Mouse (Mus musculus) mammary gland, adult 2 months (tissue): ENCODE measurements around the gene Ndufaf7. TPM values are rescaled to one million over a fixed set of nuclear protein-coding genes. Genes with fewer than 3 reads are reported as not detected.

Source experiments
- polyA plus RNA-seq: library from polyadenylated mRNA; depleted of rRNA; stranded (reverse); fragments of >200 nt; gene quantifications from 2 replicates; pipeline ENCODE4 v1.2.3, GENCODE M21; 2012; ENCODE audit warnings: low replicate concordance; rRNA removed

The Ndufaf7 gene
- 5.1 and 11.6 TPM in 2 replicates for polyA plus RNA-seq

GRCm38 (mm10) chr17:78936466-78937228 lies at the start of gene Ndufaf7, which contains the start of gene Cebpz:
Gene Ndufaf7 (plus strand): TSS chr17:78937136.
Gene Cebpz (minus strand): TSS chr17:78937066.

DNA sequence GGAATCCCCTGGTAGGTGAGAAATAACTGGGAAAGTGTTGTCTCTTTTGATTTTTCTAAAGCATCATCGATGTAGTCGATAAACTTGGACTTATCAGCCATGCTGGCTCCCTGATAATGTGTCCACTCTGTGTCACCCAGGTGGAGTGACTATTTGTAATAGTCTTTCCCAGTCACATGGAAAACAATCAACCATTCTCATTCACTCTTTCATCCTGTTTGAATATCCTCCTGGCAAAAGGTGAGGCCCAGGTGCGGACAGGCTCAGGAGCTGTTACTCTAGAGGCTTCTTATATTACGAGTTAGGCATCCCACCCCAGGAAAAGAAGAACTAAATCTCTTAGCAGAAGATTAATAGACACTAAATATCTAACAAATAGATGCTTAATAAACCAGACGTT lies 30.0 kb upstream of the Ndufaf7 start, which contains the start of gene Sult6b1:
Sult6b1 (minus strand) TSS at position 101 of the 400 bp plus-strand sequence.

DNA sequence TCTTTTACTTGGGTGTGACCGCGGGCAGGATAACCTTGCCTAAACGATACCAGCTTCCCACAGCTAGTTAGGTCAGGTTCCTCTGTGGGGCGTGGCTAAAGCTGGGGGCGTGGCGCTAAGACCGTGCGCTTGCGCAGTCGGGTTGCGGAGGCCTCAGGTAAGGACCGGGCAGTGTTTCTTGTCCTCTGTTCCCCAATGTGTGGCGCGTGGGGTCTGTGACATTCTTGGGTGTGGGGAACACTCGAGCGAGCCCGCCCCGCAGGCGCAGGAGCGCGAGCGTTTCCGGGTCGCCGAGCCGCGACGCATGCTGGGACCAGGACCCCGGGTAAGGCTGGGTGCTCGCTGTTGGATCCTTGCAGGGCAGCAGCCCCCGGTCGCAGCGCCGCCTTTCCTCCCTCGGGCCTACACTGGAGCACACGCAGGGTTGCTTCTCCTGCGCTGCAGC lies 20.5 kb upstream of the Ndufaf7 start, which contains the start of gene Cebpzos:
Cebpzos (plus strand) TSS at position 132 of the 445 bp plus-strand sequence.

Other genes with a start within 250 kb of the Ndufaf7 start
- gene Strn, start 199.9 kb upstream of the Ndufaf7 start, polyA plus RNA-seq = 7.3 and 9.1 TPM in 2 replicates
- gene Heatr5b, start 101.8 kb upstream of the Ndufaf7 start, polyA plus RNA-seq = 17.5 and 31.2 TPM in 2 replicates
- gene Gpatch11, start 101.6 kb upstream of the Ndufaf7 start, polyA plus RNA-seq = 5.3 and 11.8 TPM in 2 replicates
- gene Eif2ak2, start 54.6 kb upstream of the Ndufaf7 start, polyA plus RNA-seq = 2.8 and 4.2 TPM in 2 replicates
- not detected in 2 replicates for gene Sult6b1, start 30.1 kb upstream of the Ndufaf7 start, polyA plus RNA-seq
- 3.8 and 8.9 TPM in 2 replicates for gene Cebpzos, start 20.6 kb upstream of the Ndufaf7 start, polyA plus RNA-seq
- gene Cebpz, start 70 bp upstream of the Ndufaf7 start, polyA plus RNA-seq = 2.5 and 11.0 TPM in 2 replicates
- 7.2 and 13.5 TPM in 2 replicates for gene Prkd3, start 83.7 kb downstream of the Ndufaf7 start, polyA plus RNA-seq
- gene Qpct, start 114.8 kb downstream of the Ndufaf7 start, polyA plus RNA-seq = 8.9 and 17.6 TPM in 2 replicates